Mouse (Mus musculus): ENCODE results near the gene Zfp358. TPM values are rescaled to one million over a fixed set of nuclear protein-coding genes. Genes with fewer than 3 reads are reported as not detected.

Zfp358 gene
- total RNA-seq (2021) = 10 to 100 TPM; 28.8 to 29.1 TPM
- long read RNA-seq, experiment 1, transcript Zfp358-203 (1 exons, 2,200 nt) = minor isoform, 7 of 22 reads
- long read RNA-seq, experiment 1, transcript Zfp358-201 (2 exons, 1,999 nt) = major isoform, 15 of 22 reads
- long read RNA-seq, experiment 1, partial matches to known transcripts = 0 of 22 reads
- long read RNA-seq, experiment 1, other reads (novel, unspliced or antisense) = 0 of 22 reads
- long read RNA-seq, experiment 2, transcript Zfp358-203 (1 exons, 2,200 nt) = minor isoform, 11 of 25 reads
- long read RNA-seq, experiment 2, transcript Zfp358-201 (2 exons, 1,999 nt) = major isoform, 14 of 25 reads
- long read RNA-seq, experiment 2, partial matches to known transcripts = 0 of 25 reads
- long read RNA-seq, experiment 2, other reads (novel, unspliced or antisense) = 0 of 25 reads

GRCm38 (mm10) chr8:3492901-3493844 is at the start of gene Zfp358:
Gene Zfp358, plus strand, starts transcription at chr8:3493138.
- intact Hi-C loops (cut with DNase I) = no loop called here
- peak; percentile 55 to 61 for DNase-seq

GRCm38 (mm10) chr8:3449226-3449625 is 43.7 kb upstream of the Zfp358 start:
- no peak for DNase-seq
- intact Hi-C loops (cut with DNase I) = no loop called here

DNA sequence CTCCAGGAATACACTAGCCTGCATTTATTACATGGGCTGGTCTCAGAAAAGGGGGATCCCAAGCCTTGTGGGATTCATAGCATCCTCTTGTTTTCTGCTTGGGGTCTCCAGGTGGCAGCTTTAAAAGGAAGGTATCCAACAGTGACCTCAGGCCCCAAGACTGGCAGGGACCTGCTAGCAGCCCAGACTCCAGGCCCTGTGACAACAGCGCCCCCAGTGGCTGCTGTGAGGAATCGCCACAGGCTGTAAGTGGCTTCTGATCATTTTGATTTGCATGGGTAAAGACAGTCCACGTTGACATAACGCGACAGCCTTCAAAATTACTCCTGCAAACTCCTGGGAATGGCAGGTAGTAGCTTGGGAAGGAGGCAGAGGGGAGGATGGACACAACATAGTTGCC is 42.3 kb upstream of the Zfp358 start:
- peak in 1 of 2 experiments; percentile 35 for DNase-seq
- intact Hi-C loops (cut with DNase I) = loop anchor here (5.0 to 10.0 kb wide), 2 partner anchors 58 to 96 kb away; partner anchors contain the start of genes A430078G23Rik and Arhgef18

- intact Hi-C loops (cut with DNase I) = loop anchor here (5.0 to 10.0 kb wide), 2 partner anchors 60 to 97 kb away; partner anchors contain the start of genes A430078G23Rik and Arhgef18
- DNase-seq = no peak
Observed at GRCm38 (mm10) chr8:3451992-3452391, 40.9 kb upstream of the Zfp358 start.

DNA sequence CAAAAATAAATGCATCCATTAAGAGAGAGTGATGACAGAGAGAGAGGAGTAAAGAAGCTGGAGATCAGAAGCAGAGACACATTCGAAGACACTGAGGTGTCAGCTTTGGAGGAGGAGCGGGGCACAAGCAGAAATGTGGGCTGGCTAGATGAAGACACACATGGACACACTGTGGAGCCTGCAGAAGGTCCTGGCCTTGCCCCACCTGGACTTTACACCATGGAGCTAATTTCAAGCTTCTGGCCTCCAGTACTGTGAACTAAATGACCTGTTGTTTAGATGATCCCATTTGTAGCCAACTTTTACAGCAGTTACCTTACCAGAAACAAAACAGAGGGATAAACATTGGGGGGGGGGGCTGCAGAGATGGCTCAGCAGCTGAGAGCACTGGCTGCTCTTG is 29.7 kb upstream of the Zfp358 start:
- DNase-seq = no peak
- intact Hi-C loops (cut with DNase I) = loop anchor here (10.0 kb wide), 1 partner anchor 212 kb away; the partner anchor contains the start of genes Fcor and Trappc5

- intact Hi-C loops (cut with DNase I) = loop anchor here (10.0 kb wide), 1 partner anchor 210 kb away; the partner anchor contains the start of genes Fcor and Trappc5
Observed at GRCm38 (mm10) chr8:3464309-3464708, 28.6 kb upstream of the Zfp358 start.

GRCm38 (mm10) chr8:3467006-3467885 is 25.7 kb upstream of the Zfp358 start, which contains the start of gene Pex11g:
Gene Pex11g, minus strand, starts transcription at chr8:3467680.
- intact Hi-C loops (cut with DNase I) = loop anchor here (10.0 kb wide), 1 partner anchor 208 kb away; the partner anchor contains the start of genes Fcor and Trappc5

More at GRCm38 (mm10) chr8:3464309-3464708, 28.6 kb upstream of the Zfp358 start:
- no peak for DNase-seq

DNA sequence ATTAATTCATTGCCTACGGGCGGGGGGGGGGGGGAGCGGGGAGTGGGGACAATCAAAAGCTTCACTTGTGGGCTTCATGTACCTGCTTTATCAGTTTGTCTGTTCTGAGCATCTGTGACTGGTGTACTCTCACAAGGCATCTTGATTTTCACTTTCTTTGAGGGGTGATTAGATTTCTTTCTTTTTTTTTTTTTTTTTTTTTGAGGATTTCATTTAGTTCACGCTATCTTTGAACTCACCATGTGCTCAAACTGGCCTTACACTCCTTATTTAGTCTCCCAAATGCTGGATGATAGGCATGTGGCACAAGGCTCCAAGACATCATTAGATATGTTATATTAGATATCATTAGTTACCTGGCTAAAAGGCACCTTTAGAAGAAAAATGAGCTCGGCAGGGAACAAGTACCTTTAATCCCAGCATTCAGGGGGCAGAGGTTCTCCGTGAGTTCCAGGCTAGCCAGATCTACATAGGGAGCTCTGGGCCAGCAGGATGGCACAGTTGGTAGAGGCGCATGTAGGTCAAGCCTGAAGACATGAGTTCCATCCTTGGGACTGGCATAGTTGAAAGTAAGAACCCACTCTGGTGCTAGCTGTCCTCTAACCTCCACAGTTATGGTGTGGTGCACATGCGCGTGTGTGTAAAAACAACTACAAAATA is 24.9 kb upstream of the Zfp358 start:
- no peak for DNase-seq
- intact Hi-C loops (cut with DNase I) = loop anchor here (10.0 kb wide), 1 partner anchor 207 kb away; the partner anchor contains the start of genes Fcor and Trappc5

More at GRCm38 (mm10) chr8:3467006-3467885, 25.7 kb upstream of the Zfp358 start, which contains the start of gene Pex11g:
- peak; percentile 98 for DNase-seq

- intact Hi-C loops (cut with DNase I) = loop anchor here (10.0 kb wide), 1 partner anchor 206 kb away; the partner anchor contains the start of genes Fcor and Trappc5
- DNase-seq = no peak
Observed at GRCm38 (mm10) chr8:3468838-3469237, 24.1 kb upstream of the Zfp358 start.

DNA sequence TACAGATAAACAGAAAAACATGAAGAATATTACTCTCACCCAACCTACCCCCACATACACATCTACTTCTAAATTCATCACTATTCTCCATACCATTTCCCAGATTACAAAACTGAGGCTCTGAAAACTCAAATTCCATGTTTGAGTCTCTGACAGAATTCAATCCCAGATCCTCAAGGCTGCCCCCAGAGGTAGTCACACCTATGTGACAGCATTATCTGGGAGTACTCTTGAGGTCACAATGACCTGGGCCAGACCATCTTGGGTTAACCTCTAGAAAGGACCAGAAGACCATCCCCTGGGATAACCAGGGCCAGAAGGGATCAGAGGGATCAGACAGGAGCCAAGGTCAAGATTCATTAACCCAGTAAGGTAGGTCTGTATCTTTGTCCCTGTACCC is 22.4 kb upstream of the Zfp358 start, which contains the start of gene Tex45:
Gene Tex45, plus strand, starts transcription at position 301 of the 400 bp plus-strand sequence.
- intact Hi-C loops (cut with DNase I) = no loop called here
- DNase-seq = no peak

DNA sequence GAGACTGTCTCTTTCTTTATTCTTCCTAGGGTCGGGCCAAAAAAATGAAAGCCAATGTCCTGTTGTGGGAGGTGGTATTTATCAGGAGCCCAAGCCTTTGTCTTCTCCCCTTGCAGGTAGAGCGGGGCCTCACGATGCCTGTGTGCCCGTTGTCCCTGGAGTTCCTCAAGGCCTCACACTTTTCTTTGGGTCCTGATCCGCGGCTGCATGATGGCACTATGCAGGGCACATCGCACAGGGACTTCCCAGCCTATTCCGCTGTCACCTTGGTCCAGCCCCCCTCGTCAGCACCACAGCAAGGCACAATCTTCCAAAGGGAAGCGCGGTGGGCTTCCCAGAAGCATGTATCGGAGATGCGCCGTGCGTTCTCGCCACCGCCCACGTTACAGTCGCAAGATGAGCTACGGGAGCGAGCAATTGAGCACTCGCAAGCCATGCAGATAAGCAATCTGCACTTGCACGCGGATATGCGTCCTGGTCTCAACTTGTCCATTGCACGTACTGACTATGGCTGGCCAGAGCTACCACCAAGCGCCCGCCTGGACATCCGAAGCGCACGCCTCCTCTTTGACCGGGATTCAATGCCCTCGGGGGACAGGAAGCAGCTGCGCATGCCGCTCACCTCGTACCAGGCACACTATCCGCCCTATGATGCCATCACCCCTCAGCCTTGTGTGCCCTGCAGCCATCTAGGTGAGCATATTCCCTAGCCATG is 17.1 kb upstream of the Zfp358 start:
- intact Hi-C loops (cut with DNase I) = no loop called here
- DNase-seq = no peak

- intact Hi-C loops (cut with DNase I) = no loop called here
- no peak for DNase-seq
Observed at GRCm38 (mm10) chr8:3480221-3480785, 12.6 kb upstream of the Zfp358 start.

DNA sequence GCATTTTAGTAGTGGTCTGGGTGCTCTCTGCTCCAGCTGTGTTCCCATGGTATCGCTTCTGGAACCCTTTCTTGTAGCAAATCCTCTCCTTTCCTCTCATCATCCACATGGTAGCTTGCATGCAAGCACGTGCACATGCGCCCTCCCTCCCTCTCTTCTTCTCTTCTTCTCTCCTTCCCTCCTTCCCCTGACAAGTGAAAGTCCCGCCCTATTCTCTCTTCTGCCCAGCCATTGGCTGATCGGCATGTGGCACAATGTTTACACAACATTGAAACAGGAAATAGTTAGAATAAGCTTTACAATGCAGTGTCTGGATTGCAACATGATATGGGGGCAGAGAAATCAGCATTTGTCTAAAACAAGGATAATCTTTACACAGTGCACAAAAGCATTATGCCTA is 11.3 kb upstream of the Zfp358 start:
- no peak for DNase-seq
- intact Hi-C loops (cut with DNase I) = no loop called here

- intact Hi-C loops (cut with DNase I) = no loop called here
Observed at GRCm38 (mm10) chr8:3482240-3482740, 10.6 kb upstream of the Zfp358 start.

GRCm38 (mm10) chr8:3483546-3483945 is 9.4 kb upstream of the Zfp358 start:
- DNase-seq = no peak
- intact Hi-C loops (cut with DNase I) = no loop called here

More at GRCm38 (mm10) chr8:3482240-3482740, 10.6 kb upstream of the Zfp358 start:
- no peak for DNase-seq

DNA sequence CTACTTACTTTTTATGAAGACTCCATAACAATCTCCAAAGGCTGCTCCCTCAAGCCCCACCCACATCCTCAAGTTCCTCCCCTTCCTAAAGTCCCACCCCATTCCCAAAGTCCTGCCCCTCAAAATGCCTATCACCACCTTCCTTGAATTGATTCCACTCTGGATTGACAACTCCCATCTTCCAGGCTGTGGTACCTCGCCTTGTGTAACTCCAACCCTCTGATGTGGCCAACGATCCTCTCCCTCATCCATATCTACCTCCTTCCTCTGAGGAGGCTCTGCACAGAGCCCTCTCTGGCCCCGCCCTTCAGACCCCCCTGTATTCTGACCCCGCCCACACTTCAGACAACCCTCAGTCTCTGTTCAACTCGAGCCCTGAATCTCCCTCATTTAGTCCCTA is 7.7 kb upstream of the Zfp358 start:
- no peak for DNase-seq
- intact Hi-C loops (cut with DNase I) = no loop called here

GRCm38 (mm10) chr8:3493845-3494208 is 889 bp downstream of the Zfp358 start:
- DNase-seq = no peak
- intact Hi-C loops (cut with DNase I) = no loop called here

Measured in gastrocnemius, postnatal 36 days (tissue).